Mouse (Mus musculus): ENCODE measurements at regions not wholly inside any gene's neighbourhood (a gene's known extent, or its start where the extent isn't known, plus 50 kb on each side); places are given as distances from the start of the nearest gene placed in this dataset.
"Not testable (repeated sequence)": the region's sequence is repeated elsewhere in the genome, so short reads cannot be mapped to it uniquely, and the experiment has no call there.

GRCm38 (mm10) chr12:106310585-106311319 is 300.7 kb downstream of the Vrk1 start:
- peak; percentile 57 for DNase-seq

DNA sequence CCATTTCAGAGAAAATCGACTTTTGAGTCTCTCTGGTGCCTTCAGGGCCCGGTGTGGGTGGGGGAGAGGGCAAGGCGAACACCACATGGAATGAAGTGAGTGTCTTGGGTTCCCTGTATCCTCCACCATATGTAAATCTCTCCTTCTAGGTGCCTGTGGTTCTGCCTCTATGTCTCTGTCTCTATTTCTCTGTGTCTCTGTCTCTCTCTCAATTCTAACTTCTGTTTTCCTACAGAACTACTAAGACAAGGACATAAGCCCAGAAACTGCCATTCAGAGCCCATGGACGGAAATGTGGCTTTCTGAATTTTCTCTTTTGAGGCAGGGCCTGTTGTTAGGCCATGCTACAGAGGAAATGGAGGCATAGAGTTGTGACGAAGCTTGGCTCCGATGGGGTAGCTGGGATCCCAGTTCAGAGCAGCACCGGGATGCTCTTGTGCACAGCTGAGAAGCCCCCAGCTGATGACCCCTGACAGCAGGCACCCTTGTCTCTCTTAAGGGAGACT is 301.3 kb downstream of the Vrk1 start:
- peak; percentile 17 for DNase-seq

DNA sequence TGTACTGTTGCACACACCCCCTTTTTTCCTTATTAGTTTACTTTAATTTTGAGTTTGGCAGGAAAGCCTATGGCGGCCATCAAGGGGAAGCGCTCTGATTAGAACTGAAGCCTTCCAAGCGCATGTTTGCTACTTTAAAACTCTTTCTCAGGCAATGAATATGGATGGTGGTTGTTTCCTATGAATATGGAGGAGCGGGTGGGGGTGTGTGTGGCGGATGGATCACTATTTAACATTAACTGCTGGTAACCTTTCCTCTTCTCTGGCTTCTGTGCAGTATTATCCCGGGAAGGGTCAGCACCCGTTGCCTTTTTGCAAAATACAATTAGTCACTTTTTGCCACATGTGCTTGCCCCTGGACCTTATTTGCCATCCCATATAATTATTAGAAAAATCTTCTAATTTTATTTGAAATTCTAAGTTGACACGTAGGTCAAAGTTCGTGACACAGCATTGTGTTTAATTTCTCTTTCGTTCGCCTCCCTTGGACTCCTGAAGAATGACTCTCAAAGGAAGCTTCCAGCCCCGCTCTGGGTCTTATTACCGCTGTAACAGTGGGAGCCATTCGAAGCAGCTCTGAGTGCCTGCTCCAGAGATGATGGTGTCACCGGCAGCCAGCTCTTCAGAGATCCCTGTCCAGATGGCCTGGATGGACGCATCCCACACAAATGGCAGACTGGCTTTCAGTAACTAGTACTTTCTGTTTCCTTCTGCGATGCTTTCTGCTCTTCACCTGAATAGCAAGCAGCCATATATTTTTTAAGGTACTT is 302.0 kb downstream of the Vrk1 start:
- no peak for DNase-seq

DNA sequence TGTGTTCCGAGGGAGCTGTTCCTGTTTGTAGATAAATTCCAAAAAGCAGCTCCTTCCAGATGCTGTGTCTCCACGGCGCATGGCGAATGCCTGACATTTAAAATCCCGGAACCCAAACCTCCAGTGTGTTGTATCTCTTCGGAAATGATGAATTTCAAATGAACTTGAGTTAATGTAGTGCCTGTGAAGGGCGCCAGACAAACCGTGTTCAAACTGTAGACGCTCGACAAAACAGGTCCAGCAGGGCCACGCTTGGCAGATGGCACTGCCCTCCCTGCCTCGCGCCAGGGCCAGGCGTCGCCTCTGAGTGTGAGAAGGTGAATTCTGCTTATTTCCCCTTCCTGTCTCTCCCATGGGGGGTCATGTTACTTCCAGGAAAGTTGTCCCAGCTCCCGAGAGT is 307.7 kb downstream of the Vrk1 start:
- DNase-seq = no peak

GRCm38 (mm10) chr12:106321511-106321910 is 311.5 kb downstream of the Vrk1 start:
- DNase-seq = no peak

DNA sequence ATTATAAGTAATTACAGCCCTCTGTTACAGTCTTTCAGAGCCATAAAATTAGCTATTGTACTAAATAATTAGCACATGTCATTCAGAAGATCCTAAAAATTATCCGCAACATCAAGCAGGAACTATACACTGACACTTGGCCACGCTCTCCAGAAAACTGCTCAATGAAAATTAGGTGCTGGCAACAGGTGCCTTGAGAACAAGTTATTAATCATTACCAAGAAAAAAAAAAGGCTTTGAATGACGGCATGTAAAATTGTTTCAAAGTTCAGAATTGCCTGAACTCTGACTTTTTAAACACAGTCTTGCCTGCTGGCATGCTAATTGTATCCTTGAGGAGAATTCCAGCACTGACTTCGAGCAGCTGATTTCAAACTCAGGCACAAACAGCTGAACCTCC is 316.6 kb downstream of the Vrk1 start:
- peak; percentile 23 for DNase-seq

DNA sequence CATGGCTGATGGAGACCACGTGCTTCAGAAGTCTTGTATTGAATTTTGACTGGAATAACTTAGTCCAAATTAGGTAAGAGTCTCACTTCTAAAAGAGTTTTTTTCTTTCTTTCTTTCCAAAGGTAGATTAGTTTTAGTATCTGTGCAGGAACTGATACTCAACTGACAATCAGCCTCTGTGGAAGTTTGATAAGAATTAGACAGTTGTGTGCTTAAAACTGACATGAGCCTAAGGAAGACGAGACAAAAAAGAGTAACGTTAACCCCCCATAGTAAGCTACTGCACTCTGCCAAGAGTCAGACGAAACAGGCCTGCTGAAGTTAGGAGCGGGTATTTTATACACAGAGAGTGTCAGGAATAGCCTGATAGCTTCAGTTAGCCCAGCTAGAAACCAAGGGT is 317.3 kb downstream of the Vrk1 start:
- no peak for DNase-seq

DNA sequence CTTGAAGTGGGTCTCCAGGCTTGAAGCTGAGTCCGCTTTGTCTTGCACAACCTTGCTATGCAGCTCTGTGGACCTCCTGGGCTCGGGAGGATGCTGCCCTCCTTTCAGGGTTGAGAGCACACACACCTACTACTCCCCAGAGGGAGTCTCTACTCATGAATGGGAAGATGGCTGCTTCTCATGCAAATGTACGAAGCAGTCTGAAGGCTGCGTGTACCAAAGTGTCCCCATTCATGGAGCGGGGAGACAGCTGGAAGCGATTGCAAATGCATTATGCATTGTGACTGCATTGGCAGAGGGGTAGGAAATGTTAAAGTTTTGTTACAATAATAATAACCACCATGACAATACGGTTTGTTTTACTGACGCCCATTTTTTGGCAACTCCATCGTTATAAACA is 347.8 kb downstream of the Vrk1 start:
- DNase-seq = no peak

GRCm38 (mm10) chr12:106361646-106362045 is 351.6 kb downstream of the Vrk1 start:
- not testable (repeated sequence) for DNase-seq

- no peak for DNase-seq
Observed at GRCm38 (mm10) chr12:106374840-106375375, 364.9 kb downstream of the Vrk1 start.

GRCm38 (mm10) chr12:106375886-106376285 is 365.9 kb downstream of the Vrk1 start:
- no peak for DNase-seq

DNA sequence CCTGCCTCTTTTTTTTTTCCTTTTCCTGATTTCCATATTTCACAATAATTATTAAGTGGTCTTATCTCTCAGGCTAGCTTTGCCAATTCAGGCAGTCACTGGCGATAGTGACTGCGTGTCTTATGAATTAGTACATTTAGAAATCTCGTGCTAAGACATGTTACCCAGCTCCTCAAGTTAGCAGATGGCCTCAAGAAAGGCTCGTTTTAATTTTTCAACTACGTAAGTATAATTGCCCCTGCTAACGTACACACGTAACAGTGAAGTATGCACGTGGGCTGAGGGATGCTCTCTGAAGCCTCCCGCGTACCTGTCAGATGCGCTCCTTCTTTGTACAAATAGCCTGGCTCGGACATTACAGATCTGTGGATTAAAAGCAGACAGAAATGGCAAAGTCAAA is 366.8 kb downstream of the Vrk1 start:
- DNase-seq = no peak

GRCm38 (mm10) chr12:106377281-106377680 is 367.3 kb downstream of the Vrk1 start:
- DNase-seq = peak; percentile 49

DNA sequence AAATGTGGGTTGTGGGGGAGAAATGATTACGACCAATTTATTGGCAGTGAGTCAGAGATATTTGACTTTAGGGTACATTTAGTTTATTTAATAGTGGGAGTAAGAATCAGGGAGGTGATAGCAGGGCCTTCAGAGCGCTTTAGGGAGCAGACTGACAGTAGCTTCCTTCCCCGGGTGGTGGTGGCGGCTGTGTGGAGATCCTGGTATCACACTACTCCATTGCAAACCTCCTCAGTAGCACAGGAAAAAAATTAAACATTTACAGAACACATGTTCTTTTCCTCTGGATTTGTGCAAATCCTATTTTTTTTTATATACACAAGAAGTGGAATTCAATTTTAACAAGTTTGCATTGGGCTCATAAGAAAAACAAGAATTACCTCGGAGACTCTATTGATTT is 367.7 kb downstream of the Vrk1 start:
- DNase-seq = no peak

GRCm38 (mm10) chr12:106378303-106379075 is 368.5 kb downstream of the Vrk1 start:
- peak; percentile 29 for DNase-seq

GRCm38 (mm10) chr12:106379151-106379594 is 369.1 kb downstream of the Vrk1 start:
- peak; percentile 70 for DNase-seq

DNA sequence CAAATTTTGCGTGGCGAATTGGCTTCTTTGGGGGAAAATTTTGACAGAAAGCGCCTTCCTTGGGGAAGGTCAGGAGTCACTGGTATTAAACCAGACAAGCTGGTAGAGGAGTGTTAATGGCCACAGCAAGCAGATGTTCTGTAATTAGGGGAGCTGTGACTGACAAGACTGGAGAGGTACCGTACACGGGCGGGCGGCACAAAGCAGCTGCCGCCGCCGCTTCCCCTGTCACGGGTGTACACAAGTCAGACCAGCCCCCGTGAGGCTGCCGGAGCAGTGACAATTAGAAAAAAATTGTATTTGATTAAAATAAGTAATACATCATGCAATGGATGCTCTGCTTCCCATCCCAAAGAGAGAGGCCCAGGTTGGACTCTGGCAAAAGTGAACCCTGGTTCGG is 369.8 kb downstream of the Vrk1 start:
- DNase-seq = peak; percentile 32

GRCm38 (mm10) chr12:106381821-106382220 is 371.8 kb downstream of the Vrk1 start:
- no peak for DNase-seq

GRCm38 (mm10) chr12:106389214-106389613 is 379.2 kb downstream of the Vrk1 start:
- DNase-seq = no peak

- DNase-seq = no peak
Observed at GRCm38 (mm10) chr12:106392316-106392715, 382.3 kb downstream of the Vrk1 start.

DNA sequence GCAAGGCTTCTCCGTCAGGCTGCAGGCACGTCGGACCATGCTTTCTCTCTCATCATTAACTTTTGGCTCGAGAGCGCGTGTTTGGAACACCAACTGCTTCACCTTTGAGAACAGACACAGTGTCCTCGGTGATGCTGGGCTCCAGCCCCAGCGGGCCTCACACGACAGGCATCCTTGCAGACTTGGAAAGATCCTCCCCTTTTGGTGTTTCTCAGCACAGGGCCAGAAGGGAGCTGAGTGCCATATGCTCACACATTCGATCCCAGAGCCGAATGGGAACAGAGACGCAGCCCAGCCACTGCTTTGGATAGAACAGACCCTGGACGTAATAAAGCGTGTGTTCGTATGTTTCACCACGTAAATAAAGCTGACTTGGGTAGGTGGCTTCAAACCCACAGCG is 389.1 kb downstream of the Vrk1 start:
- no peak for DNase-seq

- no peak for DNase-seq
Observed at GRCm38 (mm10) chr12:106411075-106411474, 401.0 kb downstream of the Vrk1 start.

GRCm38 (mm10) chr12:106426631-106427030 is 416.6 kb downstream of the Vrk1 start:
- no peak for DNase-seq
